ENCODE assay signal across 12 mouse cellular contexts in genomic region chr13:97376232-97376523, GRCm38 (mm10).
DNase-seq lines count a peak whose midpoint lies in the region; ATAC-seq and TF ChIP-seq lines count a peak whose summit lies in the region.
"Had no signal": no experiment of that assay in that cellular context is flagged by ENCODE, and none has a peak within 500 bp of the region (broad histone marks: within the 10 kb centered on the region; RNA-seq: fewer than 3 reads in every experiment).

No protein-coding gene starts in this region.

- H3K27me3 ChIP-seq in liver, adult 2 months (ENCODE audit: control insufficient read depth, insufficient read depth, low read length): no peaks in the 10 kb centered on the region
- H3K27me3 ChIP-seq in liver, embryonic 11.5 days (replicated peaks; ENCODE audit: control insufficient read depth, insufficient read depth, low read length): no peaks in the 10 kb centered on the region
- no peaks in the 10 kb centered on the region for H3K27me3 ChIP-seq in hindbrain, embryonic 14.5 days (ENCODE audit: control insufficient read depth, insufficient read depth, low read length)
- H3K27me3 ChIP-seq in midbrain, embryonic 15.5 days (replicated peaks): no peaks in the 10 kb centered on the region
- H3K27me3 ChIP-seq: limb, embryonic 12.5 days had no signal

- 55% methylated on average over 6 of the region's 6 CpGs for WGBS in liver, adult 2 months
- 70% methylated on average over 6 of the region's 6 CpGs for WGBS in liver, embryonic 11.5 days
- 68% methylated on average over 6 of the region's 6 CpGs for WGBS in hindbrain, embryonic 14.5 days
- WGBS in midbrain, embryonic 15.5 days: 72% methylated on average over 6 of the region's 6 CpGs

- H3K4me1 ChIP-seq in liver, adult 2 months (ENCODE audit: control insufficient read depth, insufficient read depth, low read length): peaks cover 2% of the 10 kb centered on the region; the same call in 1 of the 2 replicates
- H3K4me1 ChIP-seq in liver, embryonic 11.5 days (replicated peaks; ENCODE audit: control insufficient read depth, insufficient read depth, low read length): peaks cover 4% of the 10 kb centered on the region
- H3K4me1 ChIP-seq in hindbrain, embryonic 14.5 days (replicated peaks; ENCODE audit: control insufficient read depth, insufficient read depth, low read length): peaks cover 12% of the 10 kb centered on the region; the same call in 1 of the 2 replicates
- peaks cover 8% of the 10 kb centered on the region for H3K4me1 ChIP-seq in midbrain, embryonic 15.5 days

- H3K4me3 ChIP-seq in liver, adult 2 months (ENCODE audit: insufficient read depth, low read depth, low read length): no peak overlapping the region
- H3K4me3 ChIP-seq in liver, embryonic 11.5 days (ENCODE audit: low read depth, low read length): no peak overlapping the region
- no peak overlapping the region for H3K4me3 ChIP-seq in hindbrain, embryonic 14.5 days (replicated peaks; ENCODE audit: low read length)
- H3K4me3 ChIP-seq in midbrain, embryonic 15.5 days: no peak overlapping the region
- H3K4me3 ChIP-seq in gastrocnemius, adult 2 months: no peak overlapping the region
- H3K4me3 ChIP-seq: limb, embryonic 12.5 days had no signal

- H3K36me3 ChIP-seq in liver, adult 2 months (ENCODE audit: control insufficient read depth, insufficient read depth, low read length): no peaks in the 10 kb centered on the region
- no peaks in the 10 kb centered on the region for H3K36me3 ChIP-seq in liver, embryonic 11.5 days (ENCODE audit: control insufficient read depth, insufficient read depth, low read length)
- no peaks in the 10 kb centered on the region for H3K36me3 ChIP-seq in hindbrain, embryonic 14.5 days (replicated peaks; ENCODE audit: control insufficient read depth, insufficient read depth)
- no peaks in the 10 kb centered on the region for H3K36me3 ChIP-seq in midbrain, embryonic 15.5 days (replicated peaks)
- H3K36me3 ChIP-seq: G1E; limb, embryonic 12.5 days had no signal

- no peak for TF ChIP-seq POLR2A in liver, adult 2 months (IDR thresholded peaks at IDR 0.05; ENCODE audit: extremely low read depth, insufficient read depth, low read length)

- H3K9ac ChIP-seq in liver, adult 2 months (ENCODE audit: low read depth, low read length): no peak overlapping the region
- H3K9ac ChIP-seq in liver, embryonic 11.5 days (ENCODE audit: low read depth, low read length): no peak overlapping the region
- H3K9ac ChIP-seq in hindbrain, embryonic 14.5 days: no peak overlapping the region
- no peak overlapping the region for H3K9ac ChIP-seq in midbrain, embryonic 15.5 days
- H3K9ac ChIP-seq: limb, embryonic 12.5 days had no signal

- ATAC-seq in liver, embryonic 11.5 days (replicated peaks; ENCODE audit: low FRiP score): no peak
- peak; percentile 54; the same call in 1 of the 2 replicates for ATAC-seq in common myeloid progenitor, adult 5-6 weeks (replicated peaks; ENCODE audit: low read depth, poor library complexity, severe bottlenecking)
- no peak for ATAC-seq in hindbrain, embryonic 14.5 days (ENCODE audit: low FRiP score)
- ATAC-seq in midbrain, embryonic 15.5 days (replicated peaks): 0 out of 2 replicates have a peak, but pooled peaks have one; percentile 48

- intact Hi-C loops in gastrocnemius, adult 2 months (cut with DNase I): no loop called here

- no peaks in the 10 kb centered on the region for H3K9me3 ChIP-seq in liver, embryonic 11.5 days (ENCODE audit: control insufficient read depth, low read length)
- H3K9me3 ChIP-seq in hindbrain, embryonic 14.5 days (ENCODE audit: control insufficient read depth, low read length): no peaks in the 10 kb centered on the region
- H3K9me3 ChIP-seq in midbrain, embryonic 15.5 days: no peaks in the 10 kb centered on the region
- H3K9me3 ChIP-seq: G1E; limb, embryonic 12.5 days had no signal

- TF ChIP-seq CTCF in liver, adult 2 months (IDR thresholded peaks at IDR 0.05; ENCODE audit: low read depth, low read length): no peak
- no peak for TF ChIP-seq CTCF in gastrocnemius, adult 2 months (IDR thresholded peaks at IDR 0.05)

- H3K79me2 ChIP-seq in liver, adult 2 months (ENCODE audit: control insufficient read depth, insufficient read depth, low read length): no peaks in the 10 kb centered on the region

- DNase-seq in liver, adult 2 months (ENCODE audit: extremely low read depth, low read depth, low spot score): peak; percentile 41
- no peak for DNase-seq in liver, embryonic 11.5 days (ENCODE audit: low spot score)
- no peak for DNase-seq in hindbrain, embryonic 14.5 days (ENCODE audit: low spot score)
- DNase-seq in gastrocnemius, adult 2 months: no peak
- DNase-seq in layer of hippocampus, adult 9-10 months (ENCODE audit: low spot score): no peak
- no peak for DNase-seq in urinary bladder, postnatal 36 days (ENCODE audit: low spot score in 2 of 2)
- DNase-seq: cerebellum, adult 9-11 months; heart, adult 11 months had no signal

- no peak overlapping the region for H3K27ac ChIP-seq in liver, adult 2 months (replicated peaks; ENCODE audit: insufficient read depth, low read depth, low read length)
- H3K27ac ChIP-seq in liver, embryonic 11.5 days (ENCODE audit: low read depth, low read length): no peak overlapping the region
- 0 out of 2 replicates have a peak overlapping the region, but pooled peaks have one; percentile 10 for H3K27ac ChIP-seq in hindbrain, embryonic 14.5 days
- H3K27ac ChIP-seq in midbrain, embryonic 15.5 days: peak overlapping the region; percentile 1; the same call in 1 of the 2 replicates
- no peak overlapping the region for H3K27ac ChIP-seq in gastrocnemius, adult 2 months

- no peak overlapping the region for H3K4me2 ChIP-seq in liver, embryonic 11.5 days
- no peak overlapping the region for H3K4me2 ChIP-seq in hindbrain, embryonic 14.5 days (replicated peaks)
- H3K4me2 ChIP-seq in midbrain, embryonic 15.5 days: no peak overlapping the region
- H3K4me2 ChIP-seq: limb, embryonic 12.5 days had no signal

Comparison
In these comparisons a context has a peak if more than half of its experiments do, and no peak if none do; other contexts are left out.
1. H3K27ac ChIP-seq: peak in hindbrain, embryonic 14.5 days (single experiment) and midbrain, embryonic 15.5 days (single experiment); none in liver, adult 2 months (single experiment), liver, embryonic 11.5 days (single experiment) and gastrocnemius, adult 2 months (single experiment).
2. ATAC-seq: peak in common myeloid progenitor, adult 5-6 weeks (single experiment) and midbrain, embryonic 15.5 days (single experiment); none in liver, embryonic 11.5 days (single experiment) and hindbrain, embryonic 14.5 days (single experiment).